Mouse (Mus musculus): ENCODE measurements around the gene Pik3c2a. TPM values are rescaled to one million over a fixed set of nuclear protein-coding genes. Genes with fewer than 3 reads are reported as not detected.

Gene Pik3c2a
- polyA plus RNA-seq, 1 experiment from 2014 or later: 16.4 TPM

DNA sequence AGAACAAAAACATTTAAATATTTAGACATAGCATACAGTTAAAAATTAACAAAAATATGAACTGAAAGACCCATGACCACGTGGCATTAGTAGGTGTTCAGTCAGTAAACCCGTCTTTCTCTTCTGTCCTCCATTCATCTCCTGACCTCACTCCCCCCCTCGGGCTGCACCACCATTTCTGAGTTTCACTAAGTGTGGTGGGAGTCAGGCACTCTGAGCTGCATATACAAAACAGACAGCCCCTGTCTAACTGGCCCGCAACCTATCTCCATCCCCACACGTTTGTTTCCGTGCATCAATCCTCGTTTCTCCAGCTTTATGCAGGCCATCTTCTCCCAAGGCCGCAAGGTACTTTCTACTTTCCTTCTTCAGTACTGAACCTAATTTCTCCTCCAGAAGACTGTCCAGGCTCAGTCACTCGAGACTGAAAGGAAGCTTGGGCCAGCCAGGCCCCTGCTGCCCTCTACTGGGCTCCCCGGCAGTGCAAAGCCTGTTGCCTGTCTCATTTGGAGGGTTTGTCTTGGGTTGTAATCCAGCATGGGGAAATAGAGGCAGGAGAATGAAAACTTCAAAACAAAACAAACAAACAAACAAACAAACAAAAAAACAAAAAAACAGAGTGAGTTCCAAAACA lies 119.8 kb downstream of the Pik3c2a start:
- 35% methylated on average over 10 of the region's 10 CpGs for WGBS
- Histone ChIP-seq H3K36me3 (no peaks in the 10 kb centered on the region; the same call in 1 of the 2 replicates), H3K27ac (replicated peaks) (no peak overlapping the region), H3K9me3 (replicated peaks) (no peaks in the 10 kb centered on the region), H3K4me3 (replicated peaks) (no peak overlapping the region), H3K9ac (replicated peaks) (no peak overlapping the region), H3K4me2 (no peak overlapping the region), H3K27me3 (replicated peaks) (no peaks in the 10 kb centered on the region), H3K4me1 (no peaks in the 10 kb centered on the region)
- ATAC-seq (ENCODE audit: low FRiP score): no peak; the same call in 1 of the 2 replicates

DNA sequence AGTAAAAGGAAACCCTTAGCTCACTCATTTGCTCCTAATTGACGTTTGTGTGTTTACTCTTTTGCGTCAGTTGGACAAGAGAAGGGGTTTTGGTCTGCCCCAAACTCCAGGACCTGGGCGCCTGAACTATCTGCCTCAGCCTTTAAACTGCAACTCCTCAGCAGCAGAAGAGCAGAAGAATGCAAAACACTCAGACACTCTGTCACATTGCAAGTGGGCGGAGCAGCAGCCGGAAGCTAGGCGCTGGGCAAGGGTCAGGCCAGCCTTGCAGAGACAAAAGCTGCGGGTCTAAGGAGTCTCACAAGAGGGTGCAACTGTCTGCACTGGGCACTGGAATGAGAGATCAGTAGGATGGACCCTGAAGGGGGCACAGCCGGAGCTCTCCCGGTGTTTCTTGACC lies 133.8 kb downstream of the Pik3c2a start:
- Histone ChIP-seq H3K9ac (replicated peaks) (no peak overlapping the region), H3K36me3 (no peaks in the 10 kb centered on the region), H3K4me1 (peaks cover 23% of the 10 kb centered on the region), H3K27ac (replicated peaks) (no peak overlapping the region), H3K4me2 (0 out of 2 replicates have a peak overlapping the region, but pooled peaks have one; percentile 100), H3K9me3 (replicated peaks) (no peaks in the 10 kb centered on the region), H3K27me3 (replicated peaks) (peaks cover 26% of the 10 kb centered on the region), H3K4me3 (replicated peaks) (no peak overlapping the region)
- 14% methylated on average over 9 of the region's 9 CpGs for WGBS
- no peak for ATAC-seq (ENCODE audit: low FRiP score)

DNA sequence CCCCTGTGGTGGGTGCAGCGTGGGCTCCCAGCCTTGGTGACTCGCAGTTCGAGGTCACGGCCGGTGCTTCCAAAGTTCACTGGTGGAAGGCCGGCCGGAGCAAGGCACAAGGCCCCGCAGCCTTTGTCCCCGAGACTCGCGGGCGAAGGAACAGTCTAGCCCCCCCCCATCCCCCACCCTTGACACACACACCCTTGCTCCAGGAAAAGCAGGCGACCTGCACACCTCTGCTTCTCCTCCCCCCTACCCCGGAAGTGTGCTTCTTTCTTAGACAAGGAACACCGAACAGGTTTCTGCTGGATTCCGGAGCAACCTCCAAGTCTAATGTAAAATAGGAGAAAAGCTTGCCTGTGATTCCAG lies 134.6 kb downstream of the Pik3c2a start:
- no peak for ATAC-seq (ENCODE audit: low FRiP score)

DNA sequence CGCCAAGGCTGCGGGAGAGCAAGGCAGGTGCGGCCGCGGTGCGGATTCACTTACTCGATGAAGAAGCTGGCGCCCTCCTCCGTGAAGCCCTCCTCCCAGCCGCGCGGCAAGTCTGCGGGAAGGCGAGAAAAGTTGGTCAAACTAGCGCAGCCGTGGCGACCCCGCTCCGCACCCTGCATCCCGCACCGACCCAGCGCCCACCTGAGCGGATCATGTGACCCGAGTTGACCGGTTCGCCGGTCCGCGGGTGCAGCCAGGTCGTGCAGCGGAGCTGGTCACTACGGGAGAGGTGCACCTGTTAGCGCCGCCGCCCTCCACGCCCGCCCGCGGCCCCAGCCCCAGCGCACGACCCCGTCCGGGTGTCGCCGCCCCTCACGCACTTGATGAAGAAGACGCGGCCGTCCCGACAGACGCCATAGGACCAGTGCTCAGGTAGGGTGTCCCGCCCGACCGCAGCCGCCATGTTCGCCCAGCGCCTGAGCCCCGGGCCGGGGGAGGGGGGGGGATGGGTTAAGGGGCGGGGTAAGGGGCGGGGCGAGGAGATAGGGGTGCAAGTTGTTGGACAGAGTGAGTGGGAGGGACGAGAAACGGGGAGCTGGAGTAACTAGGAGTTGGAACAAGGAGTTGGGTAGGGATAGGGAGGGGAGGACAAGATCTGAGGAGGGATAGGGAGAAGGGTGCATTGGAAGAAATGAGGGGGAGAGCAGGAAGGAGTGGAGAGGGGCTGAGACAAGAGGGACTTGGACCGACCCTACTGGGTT lies 135.2 kb downstream of the Pik3c2a start, which contains the start of gene Plekha7:
TSS of gene Plekha7 (minus strand) at position 506 of the 761 bp plus-strand sequence.
- Histone ChIP-seq H3K27me3 (replicated peaks) (peaks cover 26% of the 10 kb centered on the region), H3K9ac (replicated peaks) (peak within 1 kb of the TSS; percentile 47), H3K4me2 (peak within 1 kb of the TSS; percentile 100), H3K9me3 (replicated peaks) (no peaks in the 10 kb centered on the region), H3K36me3 (no peaks in the 10 kb centered on the region), H3K4me1 (peaks cover 23% of the 10 kb centered on the region), H3K4me3 (replicated peaks) (peak within 1 kb of the TSS; percentile 65), H3K27ac (replicated peaks) (peak within 1 kb of the TSS; percentile 45; the same call in 1 of the 2 replicates)
- ATAC-seq (ENCODE audit: low FRiP score): peak; percentile 57
- under 1% methylated on average over 63 of the region's 65 CpGs for WGBS

More for the DNA sequence above, 134.6 kb downstream of the Pik3c2a start:
- Histone ChIP-seq H3K27ac (replicated peaks) (no peak overlapping the region), H3K4me1 (peaks cover 23% of the 10 kb centered on the region), H3K36me3 (no peaks in the 10 kb centered on the region), H3K9ac (replicated peaks) (no peak overlapping the region), H3K27me3 (replicated peaks) (peaks cover 26% of the 10 kb centered on the region), H3K4me3 (replicated peaks) (peak overlapping the region; percentile 65), H3K4me2 (peak overlapping the region; percentile 100), H3K9me3 (replicated peaks) (no peaks in the 10 kb centered on the region)
- WGBS: 3% methylated on average over 16 of the region's 16 CpGs

DNA sequence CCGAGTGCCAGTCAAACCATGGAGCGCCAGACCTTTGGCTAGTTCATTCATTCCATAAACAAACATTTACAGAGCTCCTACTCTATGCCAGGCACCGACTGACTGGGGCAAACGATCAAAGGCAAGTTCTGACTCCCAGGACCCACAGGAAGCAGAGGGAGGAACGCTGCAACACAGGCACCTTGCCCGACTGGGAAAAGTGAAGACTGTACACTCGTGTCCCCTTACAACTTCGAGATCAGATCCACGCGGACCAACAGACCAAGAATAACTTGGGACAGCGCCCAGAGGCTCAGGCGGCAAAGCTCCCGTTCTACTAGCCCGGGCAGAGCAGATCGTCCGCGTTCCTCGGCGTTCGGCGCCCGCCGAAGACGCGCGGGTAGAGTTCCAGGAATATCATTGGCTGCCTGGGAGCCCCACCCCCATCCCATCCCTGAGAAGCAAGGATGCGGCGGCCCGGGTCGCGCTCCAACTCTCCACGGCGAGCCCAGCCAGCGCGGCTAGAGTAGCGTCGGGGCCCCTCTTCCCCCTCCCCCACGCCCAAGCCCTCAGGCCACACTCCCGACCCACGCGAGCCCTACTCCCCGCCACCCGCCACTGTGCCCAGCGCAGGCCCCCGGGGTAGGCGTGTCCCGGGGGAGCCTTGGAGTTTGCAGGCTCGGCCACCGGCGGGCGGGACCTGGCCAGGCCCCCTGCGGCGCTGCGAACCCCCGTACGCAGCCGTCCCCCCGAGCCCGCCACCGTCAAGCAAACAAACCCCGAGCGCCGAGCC lies 136.0 kb downstream of the Pik3c2a start:
- peak overlapping the region; percentile 65 for H3K4me3 ChIP-seq (replicated peaks)
- peak overlapping the region; percentile 45; the same call in 1 of the 2 replicates for H3K27ac ChIP-seq (replicated peaks)
- H3K36me3 ChIP-seq: no peaks in the 10 kb centered on the region
- H3K27me3 ChIP-seq (replicated peaks): peaks cover 26% of the 10 kb centered on the region
- peaks cover 23% of the 10 kb centered on the region for H3K4me1 ChIP-seq
- H3K4me2 ChIP-seq: peak overlapping the region; percentile 100
- under 1% methylated on average over 63 of the region's 63 CpGs for WGBS
- no peaks in the 10 kb centered on the region for H3K9me3 ChIP-seq (replicated peaks)
- ATAC-seq (ENCODE audit: low FRiP score): peak; percentile 88
- H3K9ac ChIP-seq (replicated peaks): peak overlapping the region; percentile 47

DNA sequence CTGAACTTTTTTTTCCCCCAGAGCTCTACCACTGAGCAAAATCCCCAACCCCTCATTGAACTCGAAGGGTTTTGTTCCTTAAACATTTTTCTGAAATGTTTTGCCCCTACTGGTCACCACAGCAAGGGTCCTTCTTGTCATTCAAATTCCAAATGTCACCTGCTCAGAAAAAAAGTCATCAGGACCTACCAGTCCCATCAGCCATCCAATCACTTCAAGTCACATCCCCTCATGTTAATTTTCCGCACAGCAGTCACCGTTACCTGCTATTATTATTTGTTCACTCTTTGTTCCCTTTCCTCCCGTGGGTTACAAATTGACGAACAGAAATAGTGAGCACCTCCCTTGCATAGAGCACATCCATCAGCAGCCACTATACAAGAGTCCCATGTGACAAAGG lies 136.6 kb downstream of the Pik3c2a start:
- Histone ChIP-seq H3K9ac (replicated peaks) (no peak overlapping the region), H3K36me3 (no peaks in the 10 kb centered on the region), H3K4me3 (replicated peaks) (peak overlapping the region; percentile 65), H3K4me2 (peak overlapping the region; percentile 100), H3K4me1 (peaks cover 23% of the 10 kb centered on the region), H3K27ac (replicated peaks) (no peak overlapping the region), H3K9me3 (replicated peaks) (no peaks in the 10 kb centered on the region), H3K27me3 (replicated peaks) (peaks cover 26% of the 10 kb centered on the region)
- no peak for ATAC-seq (ENCODE audit: low FRiP score)
- 9% methylated on average over 5 of the region's 5 CpGs for WGBS

DNA sequence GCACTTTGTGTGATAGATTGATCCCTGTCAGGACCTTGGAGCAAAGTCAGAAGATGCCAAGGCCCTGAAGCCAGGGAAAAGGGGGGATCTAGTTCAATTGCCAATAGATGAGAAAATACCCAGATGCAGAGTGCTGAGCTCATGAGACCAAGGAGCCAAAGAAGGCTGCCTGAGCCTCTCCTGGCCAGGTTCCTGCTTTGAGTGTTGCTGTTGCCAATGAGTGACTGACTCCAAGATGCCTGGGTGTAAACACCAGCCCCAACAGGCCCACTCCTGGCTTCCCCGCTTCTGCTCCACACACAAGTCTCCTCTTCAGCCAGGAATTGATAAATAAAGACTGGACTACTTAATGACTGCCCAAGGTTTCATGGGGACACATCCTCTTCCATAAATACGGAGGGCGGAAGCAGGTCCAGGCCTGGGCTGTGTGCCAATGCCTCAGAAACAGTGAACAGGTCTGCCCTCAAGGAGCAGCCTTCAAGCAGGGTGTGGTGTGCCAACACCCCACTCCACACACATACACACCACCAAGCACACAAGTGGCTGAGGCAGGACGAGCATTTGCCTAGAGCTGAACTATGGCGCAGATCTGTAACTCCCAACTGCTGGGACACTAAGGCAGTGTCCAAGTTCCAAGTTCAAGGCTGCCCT lies 141.5 kb downstream of the Pik3c2a start:
- H3K4me3 ChIP-seq (replicated peaks): no peak overlapping the region

DNA sequence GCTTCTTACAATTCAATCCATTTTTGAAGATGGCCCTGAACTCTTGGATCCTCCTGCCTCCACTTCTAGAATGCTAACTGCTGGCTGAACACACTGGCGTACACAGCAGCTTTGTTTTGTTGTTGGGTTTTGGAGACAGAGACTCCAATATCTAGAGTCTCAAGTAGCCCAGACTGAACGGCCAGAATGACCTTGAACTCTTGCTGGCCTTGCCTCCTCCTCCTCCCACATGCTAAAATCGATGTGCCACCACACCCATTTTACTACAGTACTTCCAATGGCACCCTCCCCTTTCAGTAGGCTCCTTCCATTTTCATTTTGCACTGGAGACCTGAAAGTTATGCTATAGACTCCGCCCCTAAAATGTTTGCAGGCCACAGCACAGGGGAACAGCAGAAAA lies 142.1 kb downstream of the Pik3c2a start:
- Histone ChIP-seq H3K4me1 (no peaks in the 10 kb centered on the region), H3K27ac (replicated peaks) (no peak overlapping the region), H3K9me3 (replicated peaks) (no peaks in the 10 kb centered on the region), H3K4me3 (replicated peaks) (no peak overlapping the region), H3K9ac (replicated peaks) (no peak overlapping the region), H3K36me3 (no peaks in the 10 kb centered on the region), H3K4me2 (no peak overlapping the region), H3K27me3 (replicated peaks) (peaks cover 11% of the 10 kb centered on the region; the same call in 1 of the 2 replicates)
- 90% methylated on average over 4 of the region's 4 CpGs for WGBS
- no peak for ATAC-seq (ENCODE audit: low FRiP score)

More for the DNA sequence above, 141.5 kb downstream of the Pik3c2a start:
- peaks cover 3% of the 10 kb centered on the region for H3K4me1 ChIP-seq
- H3K9me3 ChIP-seq (replicated peaks): no peaks in the 10 kb centered on the region
- H3K27me3 ChIP-seq (replicated peaks): peaks cover 16% of the 10 kb centered on the region
- WGBS: 98% methylated on average over 5 of the region's 5 CpGs
- H3K4me2 ChIP-seq: no peak overlapping the region
- ATAC-seq (ENCODE audit: low FRiP score): no peak
- no peak overlapping the region for H3K27ac ChIP-seq (replicated peaks)
- no peak overlapping the region for H3K9ac ChIP-seq (replicated peaks)
- no peaks in the 10 kb centered on the region for H3K36me3 ChIP-seq

DNA sequence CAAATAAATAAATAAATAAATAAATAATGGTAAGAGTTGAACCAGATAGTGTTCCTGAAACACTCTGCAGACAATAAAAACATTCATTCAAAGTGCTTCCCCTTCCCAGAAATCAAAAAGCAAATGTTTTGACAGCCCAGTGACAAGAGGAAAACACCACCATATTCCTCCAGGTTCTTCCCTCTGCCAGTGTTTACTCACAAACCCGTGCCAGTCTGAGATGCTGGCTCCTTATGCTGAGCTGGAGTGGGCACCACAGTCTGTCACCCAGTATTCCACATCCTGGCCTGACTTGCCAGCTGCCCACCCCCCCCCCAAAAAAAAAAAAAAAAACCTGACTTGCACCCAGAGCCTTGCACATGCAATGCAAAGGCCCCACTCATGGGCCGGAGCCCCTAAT lies 144.4 kb downstream of the Pik3c2a start:
- H3K4me2 ChIP-seq: no peak overlapping the region
- 92% methylated on average over 2 of the region's 2 CpGs for WGBS
- no peaks in the 10 kb centered on the region for H3K9me3 ChIP-seq (replicated peaks)
- no peak overlapping the region for H3K4me3 ChIP-seq (replicated peaks)
- no peak overlapping the region for H3K9ac ChIP-seq (replicated peaks)
- ATAC-seq (ENCODE audit: low FRiP score): no peak
- no peak overlapping the region for H3K27ac ChIP-seq (replicated peaks)
- H3K4me1 ChIP-seq: no peaks in the 10 kb centered on the region
- H3K36me3 ChIP-seq: no peaks in the 10 kb centered on the region
- H3K27me3 ChIP-seq (replicated peaks): no peaks in the 10 kb centered on the region

DNA sequence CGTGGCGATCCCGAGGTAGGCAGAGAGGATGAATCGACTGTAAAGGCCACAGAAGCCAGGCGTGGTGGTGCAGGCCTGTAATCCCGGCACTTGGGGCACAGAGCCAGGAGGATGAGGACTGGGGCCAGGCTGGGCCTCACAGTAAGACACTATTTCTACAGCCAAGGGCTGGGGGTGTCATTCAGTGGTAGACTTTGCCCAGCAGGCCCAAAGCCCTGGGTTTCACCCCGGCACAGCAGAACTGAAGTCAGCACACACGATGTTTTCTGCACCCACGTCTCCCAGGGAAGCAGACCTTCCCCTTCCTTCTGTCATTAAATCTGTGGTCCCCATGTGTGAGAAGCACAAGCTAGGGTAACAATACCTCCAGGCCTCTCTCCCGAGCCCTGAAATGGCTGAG lies 144.9 kb downstream of the Pik3c2a start:
- ATAC-seq (ENCODE audit: low FRiP score): no peak
- H3K27me3 ChIP-seq (replicated peaks): no peaks in the 10 kb centered on the region
- H3K27ac ChIP-seq (replicated peaks): no peak overlapping the region
- H3K9ac ChIP-seq (replicated peaks): no peak overlapping the region
- H3K36me3 ChIP-seq: no peaks in the 10 kb centered on the region
- no peak overlapping the region for H3K4me2 ChIP-seq
- H3K9me3 ChIP-seq (replicated peaks): no peaks in the 10 kb centered on the region
- H3K4me3 ChIP-seq (replicated peaks): no peak overlapping the region
- no peaks in the 10 kb centered on the region for H3K4me1 ChIP-seq
- 61% methylated on average over 10 of the region's 10 CpGs for WGBS

DNA sequence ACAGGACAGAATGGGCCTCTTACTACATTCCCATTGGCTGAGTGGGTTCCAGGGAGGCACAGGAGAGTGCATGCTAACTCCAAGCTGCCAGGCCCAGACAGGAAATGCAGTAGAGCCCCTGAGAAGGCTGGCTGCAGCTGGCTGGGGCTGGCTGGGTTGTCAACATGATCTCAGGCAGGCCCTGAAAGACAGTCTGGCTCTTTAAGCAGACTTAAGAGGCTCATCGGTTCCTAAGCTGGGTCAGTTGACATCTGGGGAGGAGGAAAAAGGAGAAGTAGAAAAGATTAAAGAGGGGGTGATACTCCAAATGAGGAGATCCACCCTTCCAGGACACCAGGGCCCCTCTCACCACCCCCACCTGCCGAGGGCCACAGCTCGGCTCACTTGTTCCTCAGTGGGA lies 148.3 kb downstream of the Pik3c2a start:
- Histone ChIP-seq H3K36me3 (no peaks in the 10 kb centered on the region), H3K4me3 (replicated peaks) (no peak overlapping the region), H3K9me3 (replicated peaks) (no peaks in the 10 kb centered on the region), H3K27me3 (replicated peaks) (no peaks in the 10 kb centered on the region), H3K27ac (replicated peaks) (no peak overlapping the region), H3K9ac (replicated peaks) (no peak overlapping the region), H3K4me2 (no peak overlapping the region), H3K4me1 (no peaks in the 10 kb centered on the region)
- ATAC-seq (ENCODE audit: low FRiP score): no peak
- WGBS: 83% methylated on average over 3 of the region's 3 CpGs
